Mouse (Mus musculus) kidney, postnatal 0 days (tissue): ENCODE results near the gene Eif4enif1. TPM values are rescaled to one million over a fixed set of nuclear protein-coding genes. Genes with fewer than 3 reads are reported as not detected.

Experiments used
- ATAC-seq: fragments of 200-750 bp; cut with Nextera tagmentation; replicated peaks from 2 replicates; pipeline ENCODE4 v1.8.0; 2017; ENCODE audit warnings: low read depth, moderate number of reproducible peaks, moderate TSS enrichment, moderate library complexity; ENCODE audit not compliant: low FRiP score
- DNase-seq: peaks from one replicate; pipeline ENCODE4 v3.0.0-alpha.2; 2016; ENCODE audit warnings: low spot score
- H3K27ac ChIP-seq: fragments of 300-500 bp; sonication (generic); 2 replicates; pipeline ENCODE4 v1.5.1; 2014; ENCODE audit warnings: mild to moderate bottlenecking
- H3K27me3 ChIP-seq: fragments of 300-500 bp; sonication (generic); 2 replicates; pipeline ENCODE4 v1.6.1; 2014; ENCODE audit warnings: low read length, mixed read lengths; ENCODE audit not compliant: insufficient read depth
- H3K36me3 ChIP-seq: fragments of 300-500 bp; sonication (generic); 2 replicates; pipeline ENCODE4 v1.6.1; 2014; ENCODE audit warnings: low read length, mixed read lengths; ENCODE audit not compliant: insufficient read depth
- H3K4me1 ChIP-seq: fragments of 300-500 bp; sonication (generic); replicated peaks from 2 replicates; pipeline ENCODE4 v1.6.1; 2014; ENCODE audit warnings: antibody characterized with exemption, low read length, mixed read lengths; ENCODE audit not compliant: insufficient read depth
- H3K4me2 ChIP-seq: fragments of 300-500 bp; sonication (generic); 2 replicates; pipeline ENCODE4 v1.6.1; 2014; ENCODE audit warnings: mild to moderate bottlenecking, low read length, moderate library complexity, mixed read lengths
- H3K4me3 ChIP-seq: fragments of 300-500 bp; sonication (generic); replicated peaks from 2 replicates; pipeline ENCODE4 v1.5.1; 2014; ENCODE audit warnings: low read depth, low read length
- H3K9ac ChIP-seq: fragments of 300-500 bp; sonication (generic); 2 replicates; pipeline ENCODE4 v1.6.1; 2014; ENCODE audit warnings: low read depth, low read length
- H3K9me3 ChIP-seq: fragments of 300-500 bp; sonication (generic); replicated peaks from 2 replicates; pipeline ENCODE4 v1.6.1; 2016; ENCODE audit warnings: low read length, inconsistent platforms, mixed read lengths
- CTCF ChIP-seq: IDR thresholded peaks from 2 replicates; pipeline ENCODE4 v1.5.1; 2016; ENCODE audit warnings: antibody characterized with exemption, low read depth, mild to moderate bottlenecking, moderate library complexity
- WGBS: fragments of 180-500 bp; shearing (Covaris S2); extraction: QIAGEN DNeasy Blood & Tissue Kit; methylation state at CpG from one replicate; pipeline ENCODE4 v1.1.7; 2014; 5-methylcytosine and 5-hydroxymethylcytosine counted together
- polyA plus RNA-seq: library from polyadenylated mRNA; unstranded; fragments of >200 nt; fragmentation: Nextera tagmentation; extraction: Ambion mirVana; gene quantifications from 2 replicates; pipeline ENCODE4 v1.2.1, GENCODE M21; 2015

Eif4enif1 gene
- polyA plus RNA-seq, 1 experiment from 2014 or later, result 26.2 TPM

- DNase-seq (peak; percentile 84), ATAC-seq (peak; percentile 34)
- TF ChIP-seq CTCF, result no peak
- H3K4me1 ChIP-seq, result peaks cover 10% of the 10 kb centered on the region; the same call in 1 of the 2 replicates
- peak within 1 kb of the TSS; percentile 80 for H3K4me3 ChIP-seq
- peak within 1 kb of the TSS; percentile 96 for H3K4me2 ChIP-seq
- H3K9ac ChIP-seq, result peak within 1 kb of the TSS; percentile 97
- no peaks in the 10 kb centered on the region for H3K9me3 ChIP-seq
- peaks cover 8% of the 10 kb centered on the region; the same call in 1 of the 2 replicates for H3K36me3 ChIP-seq
- under 1% methylated on average over 41 of the region's 41 CpGs for WGBS
- peak within 1 kb of the TSS; percentile 100 for H3K27ac ChIP-seq
- no peaks in the 10 kb centered on the region for H3K27me3 ChIP-seq
Observed at GRCm38 (mm10) chr11:3288521-3289301, 86.5 kb downstream of the Eif4enif1 start, which contains the start of gene Patz1. Gene Patz1 (plus strand): TSS chr11:3288874.

GRCm38 (mm10) chr11:3289302-3289802, 87.2 kb downstream of the Eif4enif1 start:
- Histone ChIP-seq H3K4me2 (peak overlapping the region; percentile 96), H3K4me3 (peak overlapping the region; percentile 80), H3K9ac (peak overlapping the region; percentile 97), H3K27ac (peak overlapping the region; percentile 100), H3K4me1 (peaks cover 17% of the 10 kb centered on the region), H3K27me3 (no peaks in the 10 kb centered on the region), H3K9me3 (no peaks in the 10 kb centered on the region), H3K36me3 (peaks cover 14% of the 10 kb centered on the region)
- TF ChIP-seq CTCF, result no peak
- 2% methylated on average over 28 of the region's 40 CpGs for WGBS
- DNase-seq (peak; percentile 93), ATAC-seq (peak; percentile 81)

- TF ChIP-seq CTCF, result peak; percentile 63; the same call in 1 of the 2 replicates
- DNase-seq, result peak; percentile 93
- Histone ChIP-seq H3K4me3 (peak overlapping the region; percentile 80), H3K4me2 (peak overlapping the region; percentile 96), H3K4me1 (peaks cover 20% of the 10 kb centered on the region), H3K27ac (peak overlapping the region; percentile 100), H3K36me3 (peaks cover 19% of the 10 kb centered on the region), H3K27me3 (no peaks in the 10 kb centered on the region), H3K9ac (peak overlapping the region; percentile 97), H3K9me3 (no peaks in the 10 kb centered on the region)
- peak; percentile 59 for ATAC-seq
- WGBS, result under 1% methylated on average over 81 of the region's 92 CpGs
Observed at GRCm38 (mm10) chr11:3289803-3290639, 87.8 kb downstream of the Eif4enif1 start.

GRCm38 (mm10) chr11:3290640-3291310, 88.6 kb downstream of the Eif4enif1 start:
- peak overlapping the region; percentile 100 for H3K27ac ChIP-seq
- no peak for TF ChIP-seq CTCF
- no peaks in the 10 kb centered on the region for H3K9me3 ChIP-seq
- H3K27me3 ChIP-seq, result no peaks in the 10 kb centered on the region
- WGBS, result under 1% methylated on average over 50 of the region's 50 CpGs
- peak overlapping the region; percentile 97 for H3K9ac ChIP-seq
- DNase-seq (peak; percentile 61), ATAC-seq (no peak)
- peak overlapping the region; percentile 80 for H3K4me3 ChIP-seq
- H3K36me3 ChIP-seq, result peaks cover 25% of the 10 kb centered on the region
- H3K4me1 ChIP-seq, result peaks cover 20% of the 10 kb centered on the region
- H3K4me2 ChIP-seq, result peak overlapping the region; percentile 96

- ATAC-seq, result no peak
- Histone ChIP-seq H3K9me3 (no peaks in the 10 kb centered on the region), H3K27me3 (no peaks in the 10 kb centered on the region), H3K27ac (peak overlapping the region; percentile 100), H3K4me1 (peaks cover 20% of the 10 kb centered on the region), H3K4me2 (peak overlapping the region; percentile 96), H3K9ac (peak overlapping the region; percentile 97), H3K4me3 (peak overlapping the region; percentile 80), H3K36me3 (peaks cover 32% of the 10 kb centered on the region)
- 1% methylated on average over 26 of the region's 26 CpGs for WGBS
- DNase-seq, result no peak
- no peak for TF ChIP-seq CTCF
Observed at GRCm38 (mm10) chr11:3291311-3292061, 89.3 kb downstream of the Eif4enif1 start.
